Mouse (Mus musculus) testis, adult 10 weeks (tissue): ENCODE measurements around the gene Gm5592. TPM values are rescaled to one million over a fixed set of nuclear protein-coding genes. Genes with fewer than 3 reads are reported as not detected.

Source experiments
- polyA plus RNA-seq: library from polyadenylated mRNA; stranded (reverse); fragments of 350-450 nt; fragmentation: Illumina TruSeq; extraction: RNeasy Lipid Tissue Mini Kit (QIAGEN cat#74804); gene quantifications from one replicate; pipeline ENCODE4 v1.2.3, GENCODE M21; 2014; ENCODE audit warnings: low read depth, low replicate concordance

The Gm5592 gene
- 1.6 TPM for polyA plus RNA-seq

DNA sequence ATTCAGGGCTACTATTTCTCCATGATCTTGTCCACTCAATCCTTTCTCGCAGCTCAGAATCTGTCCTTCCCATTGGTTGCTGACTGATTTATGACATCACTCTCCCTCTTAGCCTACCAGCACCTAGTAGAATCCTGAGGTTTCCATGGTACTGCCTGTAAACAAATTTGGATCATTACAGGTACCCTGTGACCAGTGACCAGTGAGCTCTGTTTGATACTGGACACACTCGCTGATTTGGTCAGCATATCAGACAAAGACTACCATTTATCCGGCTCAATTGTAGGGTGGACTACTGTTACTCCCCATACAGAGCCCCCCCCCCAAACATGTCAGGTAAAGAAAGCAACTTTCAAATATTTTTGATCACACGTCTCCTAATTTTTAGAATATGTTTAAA lies at the start of gene Gm5592:
TSS of gene Gm5592 (plus strand) at position 301 of the 400 bp plus-strand sequence.

Other genes with a start within 250 kb of the Gm5592 start
- gene 4930433I11Rik, start 166.3 kb upstream of the Gm5592 start, polyA plus RNA-seq = 23.5 TPM
- 3.9 TPM for gene Gm4884, start 121.1 kb upstream of the Gm5592 start, polyA plus RNA-seq
- 182 TPM for gene AI987944, start 239.5 kb downstream of the Gm5592 start, polyA plus RNA-seq